Mouse (Mus musculus): Measurements from ENCODE around the gene Gm36210. TPM values are rescaled to one million over a fixed set of nuclear protein-coding genes. Genes with fewer than 3 reads are reported as not detected.

Gene Gm36210
- total RNA-seq (2021), result under 1 TPM; 0.51 to 0.62 TPM

DNA sequence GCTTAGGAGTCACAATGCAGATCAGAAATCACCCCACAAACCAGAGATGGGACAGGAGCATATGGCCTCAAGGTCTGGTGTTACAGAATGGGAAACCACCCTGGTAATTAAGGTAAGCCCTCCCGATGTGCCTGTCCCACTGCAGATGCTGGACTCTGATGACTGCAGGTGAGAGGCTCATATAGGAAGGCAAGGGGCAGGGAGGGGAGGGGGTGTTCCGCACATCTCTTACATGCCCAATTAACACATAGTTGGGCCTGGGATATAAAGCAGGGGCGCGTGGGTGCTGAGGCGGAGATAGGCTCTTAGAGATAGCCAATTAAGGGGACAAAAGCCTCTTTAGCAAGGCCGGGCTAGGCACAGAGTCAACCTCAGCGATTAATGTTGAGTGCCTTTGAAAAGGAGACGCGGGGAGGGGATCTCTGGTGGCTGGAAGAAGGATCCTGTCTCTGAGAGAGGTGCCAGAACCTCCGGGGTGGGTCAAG is at the start of gene Gm36210:
TSS of gene Gm36210 (minus strand) at position 51 of the 485 bp plus-strand sequence.
- DNase-seq, result no peak

DNA sequence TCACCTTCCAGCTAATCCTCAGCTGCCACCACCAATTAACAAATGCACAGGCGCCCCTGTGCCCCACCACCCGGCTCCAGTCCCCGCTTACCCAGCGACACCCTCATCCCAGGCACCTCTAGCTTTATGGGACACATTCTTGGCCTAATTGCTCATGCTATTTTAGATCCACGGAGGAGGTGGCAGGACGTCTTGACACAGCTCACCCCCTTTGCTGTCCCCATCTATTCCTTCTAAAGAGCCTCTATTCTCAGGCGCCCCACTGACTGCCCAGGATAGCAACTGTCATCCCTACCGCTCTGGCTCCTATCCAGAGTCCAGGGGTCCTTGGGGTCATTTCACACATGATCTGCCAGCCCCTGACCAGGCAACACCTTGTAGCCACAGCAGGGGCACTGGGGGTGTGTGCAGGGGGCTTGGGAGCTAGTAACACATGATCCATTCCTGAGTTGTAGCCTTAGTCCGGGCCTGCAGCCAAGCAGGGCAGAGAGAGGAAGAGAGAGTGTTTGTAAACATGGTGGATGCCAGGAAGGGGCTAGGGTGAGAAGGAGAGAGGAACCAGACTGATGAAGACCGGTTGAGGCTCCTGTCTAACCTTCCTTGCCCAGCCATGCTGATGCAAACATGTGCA is 47.6 kb upstream of the Gm36210 start:
- no peak for DNase-seq

DNA sequence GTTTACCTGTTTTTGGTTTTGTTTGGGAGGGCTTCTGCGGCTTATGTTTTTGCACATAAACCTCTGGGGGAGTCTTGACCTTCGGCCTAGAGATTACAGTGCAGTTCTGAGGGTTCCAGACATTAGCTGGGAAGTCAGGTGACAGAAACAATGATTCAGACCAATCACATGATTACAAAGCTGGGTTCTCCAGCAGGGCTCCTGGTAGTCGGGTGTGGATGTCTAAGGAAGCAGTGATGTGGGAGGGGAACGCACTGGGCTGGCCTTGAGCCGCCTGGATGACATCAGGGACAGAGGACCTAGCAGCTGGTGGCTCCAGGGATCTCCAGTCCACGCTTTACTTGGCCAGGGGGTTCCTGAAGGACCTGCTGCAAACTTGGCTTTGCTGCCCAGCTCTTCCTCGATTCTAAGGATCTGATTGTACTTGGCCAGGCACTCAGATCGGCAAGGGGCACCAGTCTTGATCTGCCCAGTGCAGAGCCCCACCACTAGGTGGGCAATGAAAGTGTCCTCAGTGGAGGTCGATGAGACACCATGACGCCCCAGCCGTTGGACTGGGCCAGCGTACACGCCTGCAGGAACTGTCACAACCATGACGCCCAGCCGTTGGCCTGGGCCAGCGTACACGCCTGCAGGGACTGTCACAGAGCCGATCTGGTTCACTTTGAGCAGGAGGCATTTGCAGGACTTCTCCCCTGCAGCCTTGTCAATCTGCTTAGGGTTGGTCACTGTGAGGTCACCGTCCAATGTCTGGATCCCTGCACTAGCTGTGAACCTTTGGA is 44.4 kb upstream of the Gm36210 start:
- no peak for DNase-seq

DNA sequence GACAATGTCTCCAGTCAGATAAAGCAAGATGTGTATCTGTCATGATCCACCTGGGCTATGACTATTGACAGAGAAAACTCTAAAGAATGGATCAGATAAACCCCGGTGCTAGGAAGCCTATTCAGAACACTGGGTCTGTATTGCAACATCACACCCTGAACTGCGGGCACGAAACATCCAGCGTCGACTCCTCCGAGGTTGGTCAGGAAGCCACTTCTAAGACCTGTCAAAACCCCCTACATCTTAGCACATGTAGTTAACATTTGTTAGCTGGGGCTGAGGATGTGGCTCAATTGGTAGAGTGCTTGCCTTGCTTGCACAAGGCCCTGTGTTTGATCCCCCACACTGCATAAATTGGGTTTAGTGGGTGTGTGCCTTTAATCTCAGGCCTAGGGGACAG is 42.1 kb upstream of the Gm36210 start:
- no peak for DNase-seq

DNA sequence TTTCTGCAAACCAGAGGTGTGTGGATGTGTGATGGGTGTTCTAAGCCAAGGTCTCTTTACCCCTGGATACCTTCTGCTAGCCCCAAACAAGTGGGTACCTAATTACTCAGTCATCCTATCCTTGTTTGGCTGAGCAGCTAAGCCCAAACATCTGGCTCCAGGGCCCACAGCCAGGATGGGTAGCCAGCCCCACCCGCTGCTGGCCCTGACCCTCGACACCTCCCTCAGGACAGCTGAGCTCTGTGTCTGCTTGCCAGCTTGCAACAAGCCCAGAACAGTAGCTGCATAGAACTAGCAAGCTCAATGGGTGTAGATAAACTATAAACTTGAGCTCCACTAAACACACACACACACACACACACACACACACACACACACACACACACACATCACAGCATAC is 41.5 kb upstream of the Gm36210 start:
- DNase-seq, result no peak

DNA sequence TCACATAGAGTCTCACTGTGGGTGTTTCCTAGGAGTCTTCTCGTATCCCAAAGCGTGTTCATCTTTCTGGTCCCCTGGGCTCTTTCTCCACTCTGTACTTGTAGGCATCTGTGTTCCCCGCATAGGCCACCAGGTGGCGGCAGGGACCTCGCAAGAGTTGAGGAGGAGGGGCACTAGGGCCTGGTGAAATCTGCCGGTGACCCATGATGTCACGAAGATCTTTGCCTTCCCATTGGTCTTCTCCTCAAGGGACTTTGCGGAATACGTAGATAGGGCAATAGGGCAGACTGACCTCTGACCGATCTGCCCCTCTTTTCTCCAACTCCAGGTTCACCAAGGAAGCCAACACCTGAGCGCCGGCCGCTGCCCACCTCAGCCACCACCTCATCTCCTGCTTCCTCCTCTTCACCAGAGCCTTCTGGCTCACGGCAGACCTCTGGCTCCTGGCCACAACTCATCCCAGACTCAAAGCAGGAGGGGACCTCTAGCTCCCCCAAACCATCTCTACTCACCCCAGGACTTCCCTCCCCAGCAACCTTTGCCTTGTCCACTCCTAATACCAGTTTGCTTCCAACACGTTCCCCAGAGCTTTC is 37.0 kb upstream of the Gm36210 start:
- peak; percentile 90 to 91 for DNase-seq

DNA sequence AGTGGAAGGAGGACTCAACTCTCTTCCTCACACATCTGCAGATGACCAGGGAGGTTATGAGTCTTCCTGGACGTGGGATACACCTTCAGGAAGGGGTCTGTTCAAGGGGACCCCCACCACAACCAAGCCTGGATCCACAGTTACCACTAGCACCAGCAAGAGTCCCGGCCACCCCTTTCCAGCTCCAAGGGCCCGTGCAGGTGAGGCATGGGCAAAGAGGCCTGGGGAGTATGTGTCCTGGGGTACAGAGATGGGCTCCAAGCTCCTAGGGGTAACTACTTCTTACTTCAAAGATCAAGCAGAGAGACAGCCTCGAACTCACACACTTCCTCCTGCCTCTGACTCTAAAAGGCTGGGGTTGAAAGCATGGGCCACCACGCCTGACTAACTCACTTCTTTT is 36.4 kb upstream of the Gm36210 start:
- no peak for DNase-seq

DNA sequence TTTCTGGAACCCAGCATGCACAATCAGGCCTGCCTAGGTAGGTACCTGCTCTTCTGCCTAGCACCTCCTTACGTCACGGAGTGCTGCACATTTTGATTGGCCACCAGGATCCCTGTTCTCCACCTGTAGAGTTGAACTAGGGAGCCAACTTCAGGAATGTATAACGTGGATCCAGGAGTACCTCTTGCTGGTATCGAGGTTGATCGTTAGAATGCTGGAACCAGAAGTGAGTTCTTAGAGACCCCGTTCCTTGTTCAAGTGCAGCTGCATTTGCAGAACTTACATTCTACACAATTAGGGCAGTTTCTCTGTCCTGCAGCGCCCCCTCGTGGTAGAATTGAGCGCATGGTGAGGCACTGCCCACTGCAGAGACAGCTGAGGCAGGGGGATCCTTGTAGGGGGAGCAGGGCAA is 33.8 kb upstream of the Gm36210 start:
- peak; percentile 71 to 73 for DNase-seq

DNA sequence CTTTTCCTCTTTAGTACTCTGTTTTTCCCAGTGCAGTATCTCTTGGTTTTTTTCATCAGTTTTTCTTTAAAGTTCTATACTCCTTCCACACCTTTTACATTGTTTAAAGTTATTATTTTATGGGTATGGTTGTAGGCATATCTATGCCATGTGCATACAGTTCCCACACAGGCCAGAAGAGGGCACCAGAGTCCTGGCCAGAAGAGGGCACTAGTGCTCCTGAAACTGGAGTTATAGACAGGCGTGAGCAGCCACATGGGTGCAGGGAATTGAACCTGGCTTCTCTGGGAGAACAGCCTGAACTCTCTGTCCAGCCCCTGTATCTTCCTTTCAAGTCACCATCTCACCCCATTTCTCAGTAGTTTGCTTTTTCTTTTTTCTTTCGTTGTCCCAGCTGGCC is 32.1 kb upstream of the Gm36210 start:
- no peak for DNase-seq

DNA sequence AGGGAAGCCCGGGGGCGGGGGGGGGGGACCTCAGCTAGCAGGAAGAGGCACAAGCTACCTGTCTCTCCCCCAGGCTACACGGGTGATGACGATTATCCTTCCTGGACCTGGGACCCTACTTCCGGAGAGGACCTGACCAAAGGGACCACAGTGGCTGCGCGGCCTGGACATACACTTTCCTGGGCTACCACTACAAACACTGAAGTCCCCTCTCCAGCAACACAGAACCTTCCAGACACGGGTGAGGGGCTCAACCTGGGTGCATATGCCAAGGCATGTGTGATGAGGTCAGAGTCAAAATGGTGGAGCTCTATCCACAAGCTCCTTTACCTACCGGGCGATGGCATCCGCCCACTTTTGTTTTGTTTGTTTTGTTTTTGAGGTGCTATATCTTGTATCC is 31.1 kb upstream of the Gm36210 start:
- DNase-seq, result no peak

DNA sequence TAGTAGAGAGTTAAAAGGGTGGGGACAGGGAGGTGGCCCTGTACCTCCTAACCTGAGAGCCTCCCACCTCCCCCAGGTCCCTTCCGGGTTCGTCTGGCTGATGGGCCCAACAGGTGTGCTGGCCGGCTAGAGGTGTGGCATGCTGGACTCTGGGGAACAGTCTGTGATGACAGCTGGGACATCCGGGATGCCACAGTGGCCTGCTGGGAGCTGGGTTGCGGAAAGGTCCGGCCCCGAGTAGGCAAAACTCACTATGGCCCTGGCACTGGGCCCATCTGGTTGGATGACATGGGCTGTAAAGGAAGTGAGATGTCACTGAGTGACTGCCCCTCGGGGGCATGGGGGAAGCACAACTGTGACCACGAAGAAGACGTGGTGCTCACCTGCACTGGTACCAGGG is 30.5 kb upstream of the Gm36210 start:
- no peak for DNase-seq

DNA sequence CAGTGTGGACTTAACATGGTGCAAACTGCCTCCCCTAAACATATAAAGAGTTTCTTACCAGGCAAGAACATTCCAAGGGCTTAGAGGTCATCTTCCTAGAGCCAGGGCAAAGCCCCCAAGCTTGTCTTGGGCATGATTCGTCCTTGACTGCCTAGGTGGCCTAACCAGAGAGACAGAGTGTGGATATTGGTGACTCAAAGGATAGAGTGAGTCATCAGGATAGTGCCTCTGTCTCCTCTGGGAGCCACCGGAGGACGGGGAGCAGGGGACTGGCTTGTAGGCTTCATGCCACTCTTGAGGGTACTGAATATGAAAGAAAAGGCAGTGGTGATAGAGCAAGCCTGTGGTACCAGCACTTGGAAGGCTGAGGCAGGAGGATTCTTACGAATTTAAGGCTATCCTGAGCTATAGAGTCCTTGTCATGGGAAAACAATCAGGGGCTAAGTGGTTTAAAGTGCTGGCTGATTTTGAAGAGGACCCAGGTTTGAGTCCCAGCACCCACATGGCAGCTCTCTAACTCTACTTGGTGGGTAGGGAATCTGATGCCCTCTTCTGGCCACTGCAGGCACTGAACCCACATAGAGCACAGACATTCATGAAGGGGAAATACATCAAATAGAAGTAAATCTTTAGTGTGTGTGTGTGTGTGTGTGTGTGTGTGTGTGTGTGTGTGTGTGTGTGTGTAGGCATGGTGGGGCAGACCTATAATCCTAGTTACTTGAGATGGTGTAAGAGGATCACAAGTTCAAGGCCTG is 28.0 kb upstream of the Gm36210 start:
- no peak for DNase-seq

DNA sequence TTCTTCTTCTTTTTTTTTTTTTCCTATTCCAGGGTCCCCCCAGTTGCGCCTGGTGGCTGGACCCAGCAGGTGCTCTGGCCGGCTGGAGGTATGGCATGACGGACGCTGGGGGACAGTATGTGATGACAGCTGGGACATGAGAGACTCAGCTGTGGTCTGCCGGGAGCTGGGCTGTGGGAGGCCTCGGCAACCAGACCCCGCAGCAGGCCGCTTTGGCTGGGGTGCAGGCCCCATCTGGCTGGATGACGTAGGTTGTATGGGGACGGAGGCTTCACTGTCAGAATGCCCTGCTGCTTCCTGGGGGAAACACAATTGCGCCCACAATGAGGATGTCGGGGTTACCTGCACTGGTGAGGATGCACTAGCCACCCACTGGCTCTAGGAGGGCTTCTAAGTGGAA is 26.8 kb upstream of the Gm36210 start:
- DNase-seq, result no peak

DNA sequence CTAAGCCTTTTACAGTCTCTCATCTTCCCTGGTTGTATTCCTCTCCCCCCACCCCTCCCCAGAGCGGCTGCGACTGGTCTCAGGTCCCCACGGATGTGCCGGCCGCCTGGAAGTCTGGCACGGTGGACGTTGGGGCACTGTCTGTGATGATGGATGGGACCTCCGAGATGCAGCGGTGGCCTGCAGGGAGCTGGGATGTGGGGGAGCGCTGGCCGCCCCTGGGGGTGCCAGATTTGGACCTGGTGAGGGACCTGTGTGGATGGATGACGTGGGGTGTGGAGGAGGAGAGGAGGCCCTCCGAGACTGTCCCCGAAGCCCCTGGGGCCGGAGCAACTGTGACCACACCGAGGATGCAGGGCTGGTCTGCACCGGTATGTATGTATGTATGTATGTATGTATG is 22.0 kb upstream of the Gm36210 start:
- no peak for DNase-seq

DNA sequence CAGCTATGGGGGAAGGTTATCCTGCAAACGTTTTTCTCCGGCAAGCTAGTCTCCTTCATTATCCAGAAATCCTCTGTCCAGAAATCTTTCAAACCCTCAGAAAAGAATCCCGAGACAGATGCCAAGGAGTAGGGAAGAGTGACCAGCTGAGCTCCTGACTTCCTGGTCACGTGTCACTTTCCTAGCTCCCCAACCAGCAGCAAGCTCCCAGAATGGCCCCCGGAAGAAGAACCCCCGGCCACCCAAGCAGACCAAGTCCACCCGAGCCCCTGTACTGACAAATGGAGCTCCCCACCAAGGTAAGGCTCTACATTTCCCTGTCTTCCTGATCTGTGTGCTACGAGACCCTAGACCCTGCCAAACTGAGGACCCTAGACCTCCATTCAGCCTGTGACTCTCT is 21.4 kb upstream of the Gm36210 start:
- DNase-seq, result no peak

DNA sequence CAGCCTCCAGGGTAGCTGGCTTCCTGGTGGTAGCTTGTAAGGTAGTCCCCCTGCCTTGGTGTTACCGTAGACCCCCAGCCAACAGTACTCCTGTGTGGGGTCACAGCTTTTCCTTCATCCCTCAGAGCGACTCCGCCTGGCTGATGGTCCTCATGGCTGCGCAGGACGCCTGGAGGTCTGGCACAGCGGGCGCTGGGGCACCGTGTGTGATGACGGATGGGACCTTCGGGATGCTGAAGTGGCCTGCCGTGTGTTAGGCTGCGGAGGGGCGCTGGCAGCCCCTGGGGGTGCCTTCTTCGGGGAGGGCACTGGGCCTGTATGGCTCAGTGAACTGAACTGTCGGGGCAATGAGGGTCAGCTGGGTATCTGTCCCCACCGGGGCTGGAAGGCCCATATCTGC is 20.5 kb upstream of the Gm36210 start:
- no peak for DNase-seq

DNA sequence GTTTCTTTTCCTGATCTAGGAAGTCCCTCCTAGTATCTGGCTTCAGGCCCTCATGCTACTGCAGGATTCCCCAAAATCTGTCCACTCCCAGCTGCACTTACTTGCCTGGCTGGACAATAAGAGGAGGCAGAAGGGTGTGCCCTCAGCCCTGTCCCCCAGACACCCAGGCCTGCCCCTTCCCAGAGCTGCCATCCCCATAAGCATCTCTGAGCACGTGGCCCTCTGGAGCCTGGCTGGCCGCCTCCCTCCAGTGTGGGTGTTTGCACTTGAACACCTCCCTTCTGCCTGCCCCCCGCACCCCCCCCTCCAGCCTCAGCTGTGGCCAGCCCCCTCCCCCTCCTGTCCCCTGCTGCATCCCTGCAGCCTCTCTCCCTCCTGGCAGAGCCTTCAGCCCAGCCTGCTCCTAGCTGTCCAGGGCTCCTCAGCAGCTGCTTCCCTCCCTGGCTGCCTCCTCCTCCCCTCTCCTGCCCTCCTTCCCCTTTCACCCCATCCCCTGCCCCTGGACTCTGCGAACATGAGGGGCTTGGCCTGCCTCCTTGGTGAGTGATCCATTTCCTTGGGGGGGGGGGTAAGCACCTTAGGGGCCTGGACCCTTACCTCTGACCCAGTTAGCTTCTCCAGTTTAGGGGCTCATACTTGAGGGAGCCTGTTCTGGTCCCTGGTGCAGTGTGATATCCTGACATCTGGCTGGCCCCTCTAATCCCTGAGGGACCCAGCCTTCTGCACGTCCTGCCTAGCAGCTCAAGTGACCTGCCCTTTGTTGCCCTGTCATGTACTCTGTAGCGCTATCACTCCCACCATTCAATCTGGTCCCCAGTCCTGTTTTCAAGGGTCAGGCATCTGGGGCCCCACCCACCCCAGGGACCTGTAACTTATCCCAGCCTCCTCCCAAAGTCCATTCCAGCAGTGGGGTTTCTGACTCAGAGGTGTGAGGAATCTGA is 19.4 kb upstream of the Gm36210 start, which contains the start of gene Ssc5d:
TSS of gene Ssc5d (plus strand) at position 345 of the 941 bp plus-strand sequence.
- no peak for DNase-seq

DNA sequence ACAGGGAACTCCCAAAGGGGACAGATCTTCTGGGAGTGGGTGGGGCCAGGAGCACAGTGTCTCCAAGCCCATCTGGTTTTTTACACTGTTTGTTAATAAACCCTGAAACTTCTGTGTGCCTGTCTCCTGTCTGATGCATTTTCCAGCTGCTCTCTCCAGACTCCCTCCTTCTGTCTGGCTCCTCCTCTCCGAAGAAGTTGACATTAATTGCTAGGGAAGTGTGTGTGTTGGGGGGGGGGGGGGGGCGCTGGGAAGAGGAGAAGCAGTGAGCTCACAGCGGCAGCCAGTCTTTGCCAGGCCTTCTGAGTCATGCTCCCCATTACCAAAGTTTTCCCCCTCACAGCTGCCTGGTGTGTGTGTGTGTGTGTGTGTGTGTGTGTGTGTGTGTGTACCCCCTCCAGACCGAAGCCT is 18.6 kb upstream of the Gm36210 start:
- no peak for DNase-seq

DNA sequence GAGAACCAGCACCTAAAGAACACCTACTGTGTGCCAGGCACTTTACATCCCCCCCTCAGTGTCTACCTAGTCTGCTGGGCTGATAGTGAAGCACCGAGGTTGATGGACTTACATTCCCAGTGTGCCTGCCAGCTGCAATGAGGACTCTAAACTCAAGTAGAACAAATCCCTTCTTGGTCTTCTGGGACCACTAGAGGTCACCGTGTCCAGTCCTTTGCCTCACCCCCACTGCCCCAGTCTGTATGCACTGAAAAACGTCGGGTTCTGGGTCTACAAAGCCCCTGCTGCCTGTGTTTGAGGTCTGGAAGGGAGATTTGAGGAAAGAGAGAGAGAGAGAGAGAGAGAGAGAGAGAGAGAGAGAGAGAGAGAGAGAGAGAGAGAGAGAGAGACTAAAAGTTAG is 18.2 kb upstream of the Gm36210 start:
- DNase-seq, result no peak

DNA sequence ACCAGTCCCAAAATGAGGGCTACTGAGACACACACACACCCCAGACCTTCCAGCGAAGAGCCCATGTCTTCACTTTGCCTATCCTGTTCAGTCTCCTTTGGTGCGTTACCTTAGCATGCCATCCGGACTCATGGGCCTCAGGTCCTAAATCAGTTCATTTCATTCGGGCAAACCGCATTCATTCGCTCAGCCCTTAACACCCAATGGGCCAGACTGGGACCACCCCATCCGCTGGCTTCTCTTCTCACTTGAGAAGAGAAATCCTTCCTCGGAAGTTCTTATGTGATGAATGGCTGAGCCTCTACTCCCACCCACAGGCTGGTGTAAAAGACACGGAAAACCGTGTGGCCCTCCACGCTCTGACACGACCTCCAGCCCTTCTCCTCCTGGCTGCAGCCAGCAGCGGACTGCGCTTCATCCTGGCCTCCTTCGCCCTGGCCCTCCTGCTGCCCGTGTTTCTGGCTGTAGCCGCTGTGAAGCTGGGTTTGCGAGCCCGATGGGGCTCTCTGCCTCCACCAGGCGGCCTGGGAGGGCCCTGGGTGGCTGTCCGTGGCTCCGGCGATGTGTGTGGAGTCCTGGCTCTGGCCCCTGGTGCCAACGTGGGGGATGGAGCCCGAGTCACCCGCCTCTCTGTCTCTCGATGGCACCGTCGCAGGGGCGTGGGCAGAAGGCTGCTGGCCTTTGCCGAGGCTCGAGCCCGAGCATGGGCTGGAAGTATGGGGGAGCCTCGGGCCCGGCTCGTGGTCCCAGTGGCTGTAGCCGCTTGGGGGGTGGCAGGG is 17.5 kb upstream of the Gm36210 start:
- peak; percentile 65 to 66 for DNase-seq
